Comparison of ENCODE assay signal across 13 mouse cellular contexts in genomic region chr11:46073850-46074688, GRCm38 (mm10). TPM values are rescaled to one million over a fixed set of nuclear protein-coding genes. Genes with fewer than 3 reads are reported as not detected.
DNase-seq lines count a peak whose midpoint lies in the region; ATAC-seq and TF ChIP-seq lines count a peak whose summit lies in the region.
"Had no signal": no experiment of that assay in that cellular context is flagged by ENCODE, and none has a peak within 500 bp of the region (broad histone marks: within the 10 kb centered on the region; RNA-seq: fewer than 3 reads in every experiment).

No protein-coding gene starts in this region.

- H3K4me3 ChIP-seq in intestine, embryonic 14.5 days (ENCODE audit: low read depth, low read length): no peak overlapping the region
- no peak overlapping the region for H3K4me3 ChIP-seq in intestine, postnatal 0 days (ENCODE audit: low read depth, low read length)
- H3K4me3 ChIP-seq in midbrain, embryonic 11.5 days (ENCODE audit: low read depth, low read length): no peak overlapping the region
- H3K4me3 ChIP-seq in midbrain, embryonic 16.5 days (ENCODE audit: low read depth, low read length): no peak overlapping the region
- no peak overlapping the region for H3K4me3 ChIP-seq in stomach, postnatal 0 days (ENCODE audit: low read depth, low read length)
- H3K4me3 ChIP-seq: layer of hippocampus, adult 2 months had no signal

- no peak for TF ChIP-seq EP300 in stomach, postnatal 0 days (optimal IDR thresholded peaks at IDR 0.05)

- peak overlapping the region; percentile 54; the same call in 1 of the 2 replicates for H3K27ac ChIP-seq in intestine, embryonic 14.5 days (ENCODE audit: low read depth)
- H3K27ac ChIP-seq in intestine, postnatal 0 days (ENCODE audit: low read depth, low read length): no peak overlapping the region
- H3K27ac ChIP-seq in midbrain, embryonic 11.5 days (ENCODE audit: low read depth, low read length): no peak overlapping the region
- no peak overlapping the region for H3K27ac ChIP-seq in midbrain, embryonic 16.5 days (ENCODE audit: low read length)
- peak overlapping the region; percentile 59 for H3K27ac ChIP-seq in stomach, postnatal 0 days (replicated peaks)
- H3K27ac ChIP-seq: hindbrain, postnatal 0 days; layer of hippocampus, adult 2 months had no signal

- H3K4me2 ChIP-seq in intestine, embryonic 14.5 days (ENCODE audit: low read length): no peak overlapping the region
- H3K4me2 ChIP-seq in intestine, postnatal 0 days (replicated peaks; ENCODE audit: low read depth): no peak overlapping the region
- no peak overlapping the region for H3K4me2 ChIP-seq in midbrain, embryonic 11.5 days
- no peak overlapping the region for H3K4me2 ChIP-seq in midbrain, embryonic 16.5 days (ENCODE audit: low read length)
- H3K4me2 ChIP-seq in stomach, postnatal 0 days (replicated peaks; ENCODE audit: low read depth): no peak overlapping the region

- H3K36me3 ChIP-seq in intestine, embryonic 14.5 days (ENCODE audit: control insufficient read depth, insufficient read depth, low read length): peaks cover 37% of the 10 kb centered on the region
- 0 out of 2 replicates have a peak, but pooled peaks cover 8% of the 10 kb centered on the region for H3K36me3 ChIP-seq in intestine, postnatal 0 days (ENCODE audit: control insufficient read depth, insufficient read depth)
- H3K36me3 ChIP-seq in midbrain, embryonic 11.5 days (ENCODE audit: control insufficient read depth, insufficient read depth, low read length): no peaks in the 10 kb centered on the region
- H3K36me3 ChIP-seq in midbrain, embryonic 16.5 days (ENCODE audit: control insufficient read depth, insufficient read depth, low read length): peaks cover 13% of the 10 kb centered on the region
- peaks cover 2% of the 10 kb centered on the region; the same call in 1 of the 2 replicates for H3K36me3 ChIP-seq in stomach, postnatal 0 days (ENCODE audit: control insufficient read depth, insufficient read depth, low read length)

- DNase-seq in intestine, embryonic 14.5 days (ENCODE audit: low spot score): no peak
- DNase-seq in midbrain, embryonic 11.5 days (ENCODE audit: low spot score, missing footprints): peak; percentile 51
- DNase-seq in induced T-regulatory cell, adult 2 months (ENCODE audit: low read depth): peak; percentile 50
- no peak for DNase-seq in stomach, postnatal 0 days (ENCODE audit: low spot score)
- DNase-seq: cerebellum, adult 2 months; gastrocnemius, postnatal 14 days; left cerebral cortex, postnatal 4 days had no signal

- WGBS in intestine, embryonic 14.5 days: 91% methylated on average over 17 of the region's 17 CpGs
- WGBS in intestine, postnatal 0 days: 88% methylated on average over 17 of the region's 17 CpGs
- WGBS in midbrain, embryonic 11.5 days: 91% methylated on average over 17 of the region's 17 CpGs
- 86% methylated on average over 17 of the region's 17 CpGs for WGBS in midbrain, embryonic 16.5 days
- 78% methylated on average over 17 of the region's 17 CpGs for WGBS in stomach, postnatal 0 days

- H3K4me1 ChIP-seq in intestine, embryonic 14.5 days (replicated peaks; ENCODE audit: control insufficient read depth, insufficient read depth, low read length): peaks cover 25% of the 10 kb centered on the region
- H3K4me1 ChIP-seq in intestine, postnatal 0 days (replicated peaks; ENCODE audit: control insufficient read depth, insufficient read depth, low read length): 0 out of 2 replicates have a peak, but pooled peaks cover 5% of the 10 kb centered on the region
- peaks cover 8% of the 10 kb centered on the region; the same call in 1 of the 2 replicates for H3K4me1 ChIP-seq in midbrain, embryonic 11.5 days (ENCODE audit: control insufficient read depth, insufficient read depth, low read length)
- peaks cover 16% of the 10 kb centered on the region for H3K4me1 ChIP-seq in midbrain, embryonic 16.5 days (ENCODE audit: control insufficient read depth, insufficient read depth, low read length)
- 0 out of 2 replicates have a peak, but pooled peaks cover 3% of the 10 kb centered on the region for H3K4me1 ChIP-seq in stomach, postnatal 0 days (replicated peaks; ENCODE audit: control insufficient read depth, insufficient read depth)

- ATAC-seq in intestine, embryonic 14.5 days (replicated peaks; ENCODE audit: low FRiP score, low TSS enrichment, low read depth): no peak
- no peak for ATAC-seq in intestine, postnatal 0 days
- no peak for ATAC-seq in midbrain, embryonic 11.5 days (ENCODE audit: low FRiP score)
- no peak for ATAC-seq in midbrain, embryonic 16.5 days
- no peak for ATAC-seq in stomach, postnatal 0 days (ENCODE audit: low FRiP score, low TSS enrichment)
- no peak for ATAC-seq in megakaryocyte-erythroid progenitor cell, adult 5-6 weeks (replicated peaks; ENCODE audit: low FRiP score, low TSS enrichment, poor library complexity, severe bottlenecking)
- ATAC-seq: forebrain, embryonic 14.5 days; hindbrain, postnatal 0 days had no signal

- no peaks in the 10 kb centered on the region for H3K9me3 ChIP-seq in intestine, embryonic 14.5 days (ENCODE audit: control insufficient read depth, low read length)
- no peaks in the 10 kb centered on the region for H3K9me3 ChIP-seq in intestine, postnatal 0 days (ENCODE audit: control insufficient read depth)
- H3K9me3 ChIP-seq in midbrain, embryonic 11.5 days (ENCODE audit: control insufficient read depth, low read length): no peaks in the 10 kb centered on the region
- H3K9me3 ChIP-seq in midbrain, embryonic 16.5 days (replicated peaks; ENCODE audit: control insufficient read depth, low read length, poor library complexity, severe bottlenecking): no peaks in the 10 kb centered on the region
- H3K9me3 ChIP-seq in stomach, postnatal 0 days (ENCODE audit: control insufficient read depth, low read length): no peaks in the 10 kb centered on the region

- TF ChIP-seq CTCF in intestine, postnatal 0 days (IDR thresholded peaks at IDR 0.05; ENCODE audit: low read depth): no peak
- no peak for TF ChIP-seq CTCF in stomach, postnatal 0 days (IDR thresholded peaks at IDR 0.05; ENCODE audit: low read depth)

- no peak overlapping the region for H3K9ac ChIP-seq in intestine, embryonic 14.5 days (ENCODE audit: low read length)
- H3K9ac ChIP-seq in intestine, postnatal 0 days (ENCODE audit: low read depth, low read length): no peak overlapping the region
- H3K9ac ChIP-seq in midbrain, embryonic 11.5 days (ENCODE audit: low read length): no peak overlapping the region
- no peak overlapping the region for H3K9ac ChIP-seq in midbrain, embryonic 16.5 days (ENCODE audit: low read depth, low read length)
- no peak overlapping the region for H3K9ac ChIP-seq in stomach, postnatal 0 days (ENCODE audit: low read length)

- no peaks in the 10 kb centered on the region for H3K27me3 ChIP-seq in intestine, embryonic 14.5 days (replicated peaks; ENCODE audit: control insufficient read depth, insufficient read depth, low read length)
- no peaks in the 10 kb centered on the region for H3K27me3 ChIP-seq in intestine, postnatal 0 days (replicated peaks; ENCODE audit: control insufficient read depth, insufficient read depth, low read length)
- H3K27me3 ChIP-seq in midbrain, embryonic 11.5 days (ENCODE audit: control insufficient read depth, insufficient read depth, low read length): no peaks in the 10 kb centered on the region
- no peaks in the 10 kb centered on the region for H3K27me3 ChIP-seq in midbrain, embryonic 16.5 days (ENCODE audit: control insufficient read depth, insufficient read depth, low read depth, low read length)
- no peaks in the 10 kb centered on the region for H3K27me3 ChIP-seq in stomach, postnatal 0 days (ENCODE audit: control insufficient read depth, insufficient read depth, low read length)

RNA-seq across cellular contexts. Expression of gene Adam19, which starts 18.3 kb away (rescaled TPM):
- 21.3 and 24.6 TPM in 2 replicates for polyA plus RNA-seq in intestine, embryonic 14.5 days (2014; fragmentation: Nextera tagmentation; extraction: Ambion mirVana)
- polyA plus RNA-seq in intestine, postnatal 0 days (2015; fragmentation: Nextera tagmentation; extraction: Ambion mirVana): 4.0 and 4.5 TPM in 2 replicates
- 6.1 and 6.6 TPM in 2 replicates for polyA plus RNA-seq in midbrain, embryonic 11.5 days (2014; fragmentation: Nextera tagmentation; extraction: Ambion mirVana)
- polyA plus RNA-seq in midbrain, embryonic 16.5 days (2015; fragmentation: Nextera tagmentation; extraction: Ambion mirVana): 9.0 and 10.1 TPM in 2 replicates
- polyA plus RNA-seq in stomach, postnatal 0 days (2015; fragmentation: Nextera tagmentation; extraction: Ambion mirVana): 4.3 and 4.9 TPM in 2 replicates
- total RNA-seq in megakaryocyte-erythroid progenitor cell, adult 5-6 weeks (2014; fragmentation: Nextera tagmentation): 0.20 and 0.92 TPM in 2 replicates
- not detected in 2 replicates for total RNA-seq in megakaryocyte-erythroid progenitor cell, adult 5-6 weeks (2017)

RNA-seq across cellular contexts. Expression of gene Gm12166, which starts 21.9 kb away (rescaled TPM):
- 4.1 and 4.6 TPM in 2 replicates for polyA plus RNA-seq in intestine, embryonic 14.5 days (2014; fragmentation: Nextera tagmentation; extraction: Ambion mirVana)
- polyA plus RNA-seq in intestine, postnatal 0 days (2015; fragmentation: Nextera tagmentation; extraction: Ambion mirVana): 9.5 and 10.2 TPM in 2 replicates
- 1.4 and 2.5 TPM in 2 replicates for polyA plus RNA-seq in midbrain, embryonic 11.5 days (2014; fragmentation: Nextera tagmentation; extraction: Ambion mirVana)
- 4.7 and 7.1 TPM in 2 replicates for polyA plus RNA-seq in midbrain, embryonic 16.5 days (2015; fragmentation: Nextera tagmentation; extraction: Ambion mirVana)
- 7.0 and 7.3 TPM in 2 replicates for polyA plus RNA-seq in stomach, postnatal 0 days (2015; fragmentation: Nextera tagmentation; extraction: Ambion mirVana)
- total RNA-seq in megakaryocyte-erythroid progenitor cell, adult 5-6 weeks (2014; fragmentation: Nextera tagmentation): 8.4 TPM in 1 of 2 replicates, not detected in the other
- total RNA-seq in megakaryocyte-erythroid progenitor cell, adult 5-6 weeks (2017): 7.6 and 8.1 TPM in 2 replicates

Comparison
In these comparisons a context has a peak if more than half of its experiments do, and no peak if none do; other contexts are left out.
1. H3K27ac ChIP-seq: peak in intestine, embryonic 14.5 days (single experiment) and stomach, postnatal 0 days (single experiment); none in intestine, postnatal 0 days (single experiment), midbrain, embryonic 11.5 days (single experiment) and midbrain, embryonic 16.5 days (single experiment).
2. DNase-seq: peak in midbrain, embryonic 11.5 days (single experiment) and induced T-regulatory cell, adult 2 months (single experiment); none in intestine, embryonic 14.5 days (single experiment) and stomach, postnatal 0 days (single experiment).